Mouse (Mus musculus): ENCODE results near the gene Ankrd9. TPM values are rescaled to one million over a fixed set of nuclear protein-coding genes. Genes with fewer than 3 reads are reported as not detected.
A peak's percentile ranks its signal among the peaks of the same experiment; 100 is the strongest.

Ankrd9 gene
- polyA plus RNA-seq (2012; rRNA removed) = 25.1 and 28.9 TPM in 2 replicates

GRCm38 (mm10) chr12:110978607-110979406 is at the start of gene Ankrd9:
Gene Ankrd9, minus strand, starts transcription at chr12:110979040.
- peak; percentile 97 for DNase-seq (ENCODE audit: low spot score)

- no peak for DNase-seq (ENCODE audit: low spot score)
Observed at GRCm38 (mm10) chr12:111021577-111021976, 42.7 kb upstream of the Ankrd9 start.

- no peak for DNase-seq (ENCODE audit: low spot score)
Observed at GRCm38 (mm10) chr12:111021138-111021537, 42.3 kb upstream of the Ankrd9 start.

- no peak for DNase-seq (ENCODE audit: low spot score)
Observed at GRCm38 (mm10) chr12:111019086-111019485, 40.2 kb upstream of the Ankrd9 start.

- no peak for DNase-seq (ENCODE audit: low spot score)
Observed at GRCm38 (mm10) chr12:111018068-111018467, 39.2 kb upstream of the Ankrd9 start.

DNA sequence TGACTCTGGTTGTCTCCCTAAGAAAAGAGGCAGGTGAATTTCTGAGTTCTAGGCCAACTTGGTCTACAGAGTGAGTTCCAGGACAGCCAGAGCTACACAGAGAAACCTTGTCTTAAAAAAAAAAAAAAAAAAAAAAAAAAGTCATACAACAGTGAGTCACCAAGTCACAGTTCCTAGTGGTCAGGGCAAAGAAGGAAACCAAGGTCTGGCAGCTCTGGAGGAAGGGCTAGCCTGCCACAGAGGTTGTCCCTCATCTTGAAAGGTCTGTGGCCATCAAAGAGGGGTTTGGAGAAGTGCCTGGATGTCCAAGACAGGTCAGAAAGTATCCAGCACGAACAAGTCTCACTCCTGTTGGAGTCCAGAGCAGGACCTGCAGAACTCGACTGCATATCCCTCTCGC is 38.0 kb upstream of the Ankrd9 start:
- no peak for DNase-seq (ENCODE audit: low spot score)

DNA sequence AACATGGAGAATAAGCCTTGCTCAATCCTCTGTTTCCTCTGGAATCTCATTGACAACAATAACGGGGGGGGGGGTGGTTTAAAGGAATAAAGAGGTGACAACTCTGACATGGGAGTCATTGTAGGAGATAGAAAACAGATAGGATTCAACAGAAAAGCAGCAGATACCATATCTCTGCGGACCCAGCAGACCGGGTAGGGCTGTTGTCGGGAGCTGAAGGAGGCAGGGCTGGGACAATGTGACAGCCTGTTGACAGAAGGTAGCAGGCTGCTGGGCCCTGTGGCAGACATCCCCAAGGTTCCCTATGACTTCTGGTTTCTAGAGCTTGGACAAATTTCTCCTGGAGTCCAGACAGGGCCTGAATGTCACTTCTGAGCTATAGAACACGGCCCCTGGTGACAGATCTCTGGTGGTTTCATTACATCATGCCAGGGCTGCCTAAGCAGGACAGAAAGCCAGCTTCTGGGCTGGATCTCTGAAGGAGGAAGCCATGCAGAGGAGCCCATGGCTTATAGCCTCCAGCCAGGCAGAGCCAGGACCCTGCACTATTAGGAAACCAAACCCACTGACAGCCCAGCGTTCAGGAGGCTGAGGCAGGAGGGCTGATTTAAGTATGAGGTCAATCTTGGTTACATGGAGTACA is 30.9 kb upstream of the Ankrd9 start:
- DNase-seq (ENCODE audit: low spot score) = no peak

- no peak for DNase-seq (ENCODE audit: low spot score)
Observed at GRCm38 (mm10) chr12:111008500-111009490, 30.0 kb upstream of the Ankrd9 start.

GRCm38 (mm10) chr12:111007134-111008103 is 28.6 kb upstream of the Ankrd9 start:
- no peak for DNase-seq (ENCODE audit: low spot score)

DNA sequence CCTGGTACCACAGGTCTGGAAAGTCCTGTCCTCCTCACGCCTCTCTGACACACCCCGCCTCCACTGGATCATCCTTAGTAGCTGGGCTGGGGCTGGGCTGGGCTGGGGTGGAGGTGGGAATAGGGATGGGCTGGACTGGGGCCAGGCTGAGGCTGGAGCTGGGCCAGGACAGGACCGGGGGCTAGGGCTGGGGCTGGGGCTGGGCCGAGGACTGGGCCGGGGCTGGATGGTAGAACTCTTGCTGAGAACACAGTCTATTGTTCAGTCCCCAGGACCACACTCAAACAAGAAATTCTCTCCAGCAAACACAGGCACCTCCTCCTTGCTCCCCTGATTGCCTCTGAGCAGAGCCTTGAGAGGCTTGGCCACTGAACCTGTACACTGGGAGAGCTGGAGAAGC is 27.5 kb upstream of the Ankrd9 start:
- DNase-seq (ENCODE audit: low spot score) = no peak

GRCm38 (mm10) chr12:111005803-111006202 is 27.0 kb upstream of the Ankrd9 start:
- no peak for DNase-seq (ENCODE audit: low spot score)

DNA sequence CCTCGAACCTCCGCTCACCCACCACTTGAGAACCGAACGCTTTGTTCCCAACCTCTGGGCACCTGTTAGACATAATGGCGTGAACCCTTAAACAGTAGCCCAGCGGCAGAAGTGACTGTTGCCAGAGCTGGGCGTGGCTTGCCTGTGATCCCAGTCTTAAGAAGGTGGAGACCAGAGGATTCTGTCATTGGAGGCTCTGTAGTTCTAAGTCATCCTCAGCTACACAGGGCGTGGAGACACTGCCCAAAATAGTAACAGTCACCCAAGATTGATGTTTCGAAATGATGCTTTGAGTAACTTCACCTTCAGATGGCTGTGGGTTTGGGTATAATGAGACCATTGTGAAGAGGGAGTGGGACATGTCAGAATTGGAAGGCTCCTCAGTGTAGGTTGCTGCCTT is 25.3 kb upstream of the Ankrd9 start:
- no peak for DNase-seq (ENCODE audit: low spot score)

- DNase-seq (ENCODE audit: low spot score) = no peak
Observed at GRCm38 (mm10) chr12:111000956-111001355, 22.1 kb upstream of the Ankrd9 start.

DNA sequence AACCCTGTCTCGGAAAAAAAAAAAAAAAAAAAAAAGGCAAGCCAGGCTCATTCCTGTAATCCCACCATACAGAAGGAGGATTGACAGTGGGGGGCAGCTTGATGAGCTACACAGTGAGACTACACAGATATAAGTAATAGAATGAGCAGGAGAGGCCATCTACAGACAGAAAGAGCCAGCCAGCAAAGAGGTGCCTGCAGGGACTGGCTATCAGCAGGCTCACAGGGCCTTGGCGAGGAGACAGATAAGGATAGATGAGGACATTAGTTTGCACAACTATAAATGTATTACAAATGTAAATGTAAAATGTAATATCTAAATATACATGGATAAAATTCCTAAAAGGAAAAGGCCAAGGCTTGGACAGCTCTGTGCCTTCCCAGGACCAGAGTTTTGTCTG is 21.0 kb upstream of the Ankrd9 start:
- DNase-seq (ENCODE audit: low spot score) = no peak

GRCm38 (mm10) chr12:110998092-110998491 is 19.3 kb upstream of the Ankrd9 start:
- DNase-seq (ENCODE audit: low spot score) = no peak

DNA sequence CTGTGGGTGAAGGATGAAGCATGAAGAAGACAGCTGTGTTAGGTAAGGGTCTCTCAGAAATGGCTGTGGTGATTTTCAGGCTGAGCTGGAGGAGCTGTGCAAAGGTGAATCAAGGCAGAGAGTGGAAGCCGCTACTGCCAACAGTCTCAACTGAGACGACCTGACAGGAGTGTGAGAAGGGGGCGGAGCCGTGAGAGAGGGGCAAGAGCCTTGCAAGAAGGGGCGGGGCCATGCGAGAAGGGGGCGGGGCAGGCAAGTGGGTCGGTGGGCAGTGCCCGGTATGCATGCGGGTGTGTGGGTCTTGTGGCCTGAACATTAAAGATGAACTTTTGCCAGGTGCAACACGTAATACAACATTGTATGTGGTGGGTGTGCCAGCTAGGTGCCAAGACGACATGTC is 15.8 kb upstream of the Ankrd9 start:
- DNase-seq (ENCODE audit: low spot score) = no peak

DNA sequence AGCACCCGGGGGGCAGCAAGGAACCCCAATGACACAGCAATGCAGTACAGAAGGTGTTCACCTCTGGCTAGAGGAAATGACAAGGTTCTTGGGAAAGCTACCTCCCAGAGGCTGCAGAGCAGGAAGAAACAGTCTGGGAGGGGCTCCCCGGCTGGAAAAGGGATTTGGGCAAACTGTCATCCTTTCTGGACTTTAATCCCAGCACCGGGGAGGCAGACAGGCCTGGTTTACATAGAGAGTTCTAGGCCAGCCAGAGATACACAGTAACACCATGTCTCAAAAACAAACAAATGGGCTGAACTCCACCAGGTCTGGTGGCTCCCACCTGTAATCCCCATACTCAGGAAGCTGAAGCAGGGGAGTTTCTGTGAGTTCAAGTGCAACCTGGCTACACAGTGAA is 14.4 kb upstream of the Ankrd9 start:
- DNase-seq (ENCODE audit: low spot score) = no peak

DNA sequence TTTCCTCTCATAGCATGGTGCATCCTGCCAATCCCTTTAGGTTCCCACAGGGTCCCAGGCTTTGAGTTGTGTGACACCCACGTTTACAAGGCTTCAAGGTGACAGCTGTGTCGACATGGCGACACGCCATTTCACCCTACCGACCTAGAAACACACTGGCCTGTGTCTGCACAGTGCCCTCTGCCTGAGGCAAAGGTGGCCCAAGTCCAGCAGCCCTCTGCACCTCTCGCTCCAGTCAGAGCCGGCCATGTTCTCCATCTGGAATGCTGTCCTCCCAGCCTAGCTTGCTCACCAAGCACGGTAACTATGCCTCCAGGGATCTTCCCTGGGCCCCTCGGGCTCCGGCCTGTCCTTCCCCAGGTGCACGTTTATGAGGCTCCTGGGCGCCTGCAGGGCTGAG is 13.9 kb upstream of the Ankrd9 start:
- DNase-seq (ENCODE audit: low spot score) = peak; percentile 28

GRCm38 (mm10) chr12:110992128-110992553 is 13.3 kb upstream of the Ankrd9 start:
- DNase-seq (ENCODE audit: low spot score) = peak; percentile 97

GRCm38 (mm10) chr12:110991361-110992127 is 12.7 kb upstream of the Ankrd9 start:
- DNase-seq (ENCODE audit: low spot score) = peak; percentile 55
